Comparison of ENCODE assay signal across 8 mouse cellular contexts in the genomic region with DNA sequence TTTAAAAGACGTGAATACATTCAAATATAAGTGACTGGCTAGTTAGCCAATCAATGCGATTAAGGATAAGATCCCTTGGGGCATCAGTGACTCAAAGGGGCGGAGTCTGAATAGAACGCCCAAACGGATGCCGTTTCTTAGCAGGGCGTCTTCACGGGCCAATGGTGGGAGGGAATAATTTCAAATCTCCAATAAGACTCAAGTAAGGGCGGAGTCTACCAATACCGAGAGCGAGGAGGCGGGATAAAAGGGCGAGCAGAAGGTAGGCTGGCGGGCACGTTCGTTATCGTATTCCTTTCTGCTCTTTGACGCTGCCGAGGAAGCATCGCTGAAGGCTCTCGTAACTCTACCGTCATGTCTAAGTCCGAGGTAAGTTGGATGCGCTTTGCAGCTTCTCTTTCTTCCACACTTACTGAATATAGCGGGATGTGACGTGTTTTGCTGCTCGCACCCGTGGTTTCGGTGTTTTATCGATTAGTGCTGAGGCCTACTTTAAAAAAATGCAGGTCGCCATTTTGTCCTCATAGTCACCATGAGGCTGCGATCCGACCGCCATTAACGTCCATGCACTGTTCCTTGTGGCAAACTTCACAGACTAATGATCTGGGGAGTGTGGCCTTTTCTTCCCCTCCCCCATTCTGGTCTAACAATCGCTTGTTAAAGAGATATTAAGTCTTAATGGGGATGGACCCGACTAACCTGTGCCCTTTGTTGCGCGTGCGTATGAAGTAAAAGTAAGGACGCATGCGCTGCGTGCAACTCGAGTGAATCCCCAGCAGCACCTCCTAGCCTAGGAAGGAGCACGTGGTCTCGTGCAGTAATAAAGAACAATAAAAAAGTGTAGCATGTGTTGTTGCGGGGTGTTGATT. TPM values are rescaled to one million over a fixed set of nuclear protein-coding genes. Genes with fewer than 3 reads are reported as not detected.
A peak's percentile ranks its signal among the peaks of the same experiment; 100 is the strongest.
DNase-seq lines count a peak whose midpoint lies in the region; ATAC-seq lines count a peak whose summit lies in the region.

A gene (plus strand): TSS at position 273 of the 869 bp plus-strand sequence.

- peak; percentile 81 for ATAC-seq in inflammation-experienced regulatory T-cells, adult 6 months
- ATAC-seq in megakaryocyte-erythroid progenitor cell, adult 5-6 weeks (replicated peaks; ENCODE audit: low FRiP score, low TSS enrichment, poor library complexity, severe bottlenecking) = peak; percentile 80

- DNase-seq in adrenal gland, adult (ENCODE audit: inconsistent age in 2 of 2, low spot score in 1 of 2) = peak; percentile 94 to 96
- DNase-seq in embryo, embryonic 10.5 days (ENCODE audit: low spot score) = peak; percentile 100
- DNase-seq in gastrocnemius, postnatal 14 days = peak; percentile 91
- DNase-seq in left cerebral cortex, postnatal 10 days (ENCODE audit: extremely low spot score in 1 of 2, low spot score in 2 of 2) = peak; percentile 95 to 97
- DNase-seq in right cerebral cortex, postnatal 25 days = peak; percentile 91
- DNase-seq in yolk sac, embryonic 10.5 days (ENCODE audit: low spot score) = peak; percentile 96

- intact Hi-C loops in gastrocnemius, postnatal 14 days (cut with DNase I; ENCODE audit: low total_unique reads) = no loop called here
- intact Hi-C loops in left cerebral cortex, postnatal 10 days (cut with DNase I) = no loop called here

RNA-seq across cellular contexts. Expression of the gene that starts here (rescaled TPM):
- 100 to 1,000 TPM; 110 to 114 TPM for total RNA-seq in gastrocnemius, postnatal 14 days (2021)
- 100 to 1,000 TPM; 360 to 441 (median 366) TPM for polyA plus RNA-seq in inflammation-experienced regulatory T-cells, adult 6 months (2017; shearing (Covaris generic))
- 100 to 1,000 TPM; 350 to 359 TPM for total RNA-seq in left cerebral cortex, postnatal 10 days (2021)
- total RNA-seq in megakaryocyte-erythroid progenitor cell, adult 5-6 weeks (2014; fragmentation: Nextera tagmentation) = 845 and 937 TPM in 2 replicates
- 2,161 and 2,727 TPM in 2 replicates for total RNA-seq in megakaryocyte-erythroid progenitor cell, adult 5-6 weeks (2017)

Comparison
In these comparisons a context has a peak if more than half of its experiments do, and no peak if none do; other contexts are left out.
1. Peak in every context shown above with its lines: DNase-seq and ATAC-seq.